Mouse (Mus musculus): Measurements from ENCODE around the gene Mrps21.
"Not testable (repeated sequence)": the region's sequence is repeated elsewhere in the genome, so short reads cannot be mapped to it uniquely, and the experiment has no call there.

The Mrps21 gene

DNA sequence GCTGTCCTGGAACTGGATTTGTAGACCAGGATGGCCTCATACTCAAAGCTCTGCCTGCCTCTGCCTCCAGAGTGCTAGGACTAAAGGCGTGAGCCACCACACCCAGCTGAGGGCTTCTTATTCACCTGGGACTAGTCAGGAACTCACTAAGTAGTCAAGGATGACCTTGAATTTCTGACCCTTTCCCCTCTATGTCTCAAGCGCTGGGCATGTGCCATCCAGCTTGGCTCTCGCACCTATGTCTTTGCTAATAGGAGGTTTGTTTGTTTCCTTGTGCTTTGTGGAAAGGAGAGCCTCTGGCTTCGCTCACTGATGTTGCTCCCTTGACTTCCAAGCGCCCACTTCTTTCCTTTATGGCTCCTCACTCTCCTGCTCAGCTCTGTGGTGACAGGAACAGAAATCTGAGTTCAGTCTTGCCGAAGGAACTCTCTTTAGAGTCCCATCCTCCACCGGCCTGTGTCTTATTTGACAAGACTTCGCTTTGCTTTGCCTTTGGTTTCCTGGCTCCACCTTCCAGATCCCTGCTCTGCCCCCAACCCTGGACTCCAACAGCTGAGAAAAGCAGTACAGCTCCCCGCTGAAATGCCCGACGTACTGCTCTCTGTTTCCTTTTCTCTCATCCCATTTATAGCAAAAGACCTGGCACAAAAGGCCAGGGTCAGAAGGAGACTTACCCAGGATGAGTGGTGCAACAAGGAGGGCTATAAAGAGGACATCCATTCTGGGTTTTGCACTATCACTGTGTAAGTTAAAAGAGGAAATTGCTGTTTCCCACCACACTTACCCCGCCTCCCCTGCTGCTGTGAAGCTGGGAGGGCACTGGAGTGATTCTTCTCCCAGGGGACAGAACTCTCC, 20.1 kb upstream of the Mrps21 start, which contains the start of gene BC028528:
BC028528 (minus strand) TSS at position 795 of the 855 bp plus-strand sequence.
- no peak for DNase-seq

DNA sequence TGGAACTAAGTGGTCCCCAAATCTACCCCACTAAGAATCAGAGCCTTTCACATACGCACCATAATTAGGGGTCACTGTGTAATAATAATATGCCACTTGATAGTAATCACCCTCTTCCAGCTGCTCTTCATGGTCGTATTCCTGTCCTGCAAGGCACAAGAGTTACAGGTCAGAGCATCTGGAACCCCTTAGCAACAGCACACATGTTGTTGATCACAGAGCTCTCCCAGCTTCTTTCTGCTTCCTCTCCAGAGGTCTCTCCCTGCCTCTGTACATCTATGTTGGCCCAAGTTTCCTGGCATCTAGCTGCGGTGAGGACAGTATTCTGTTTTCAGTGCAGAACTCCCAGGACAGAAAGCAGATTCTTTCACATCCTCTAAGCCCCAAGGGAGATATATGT, 18.3 kb upstream of the Mrps21 start:
- DNase-seq = no peak

DNA sequence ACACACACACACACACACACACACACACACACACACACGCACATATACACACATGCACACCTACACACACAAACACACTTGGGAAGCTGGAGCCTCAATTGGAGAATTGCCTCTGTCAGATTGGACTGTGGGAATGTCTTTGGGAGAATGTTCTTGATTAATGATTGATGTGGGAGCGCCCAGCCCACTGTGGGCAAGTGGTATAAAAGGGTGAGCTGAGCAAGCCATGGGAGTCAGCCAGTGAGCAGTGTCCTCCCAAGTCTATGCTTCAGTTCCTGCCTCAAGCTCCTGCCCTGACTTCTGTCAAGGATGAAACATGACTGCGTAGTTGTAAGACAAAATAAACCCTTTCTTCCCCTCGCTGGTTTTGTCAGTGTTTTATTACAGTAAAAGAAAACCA, 16.3 kb upstream of the Mrps21 start:
- DNase-seq = no peak

- DNase-seq = no peak
These were observed 13.1 kb upstream of the Mrps21 start for GRCm38 (mm10) chr3:95884400-95884799.

GRCm38 (mm10) chr3:95882816-95883425, 11.6 kb upstream of the Mrps21 start:
- peak; percentile 77 for DNase-seq

GRCm38 (mm10) chr3:95881979-95882815, 10.9 kb upstream of the Mrps21 start, which contains the start of gene Ciart:
Ciart (minus strand) TSS chr3:95882251.
- peak; percentile 99 for DNase-seq

GRCm38 (mm10) chr3:95879063-95879462, 7.7 kb upstream of the Mrps21 start:
- no peak for DNase-seq

- DNase-seq = peak; percentile 40
These were observed 729 bp upstream of the Mrps21 start for GRCm38 (mm10) chr3:95872048-95872447.

DNA sequence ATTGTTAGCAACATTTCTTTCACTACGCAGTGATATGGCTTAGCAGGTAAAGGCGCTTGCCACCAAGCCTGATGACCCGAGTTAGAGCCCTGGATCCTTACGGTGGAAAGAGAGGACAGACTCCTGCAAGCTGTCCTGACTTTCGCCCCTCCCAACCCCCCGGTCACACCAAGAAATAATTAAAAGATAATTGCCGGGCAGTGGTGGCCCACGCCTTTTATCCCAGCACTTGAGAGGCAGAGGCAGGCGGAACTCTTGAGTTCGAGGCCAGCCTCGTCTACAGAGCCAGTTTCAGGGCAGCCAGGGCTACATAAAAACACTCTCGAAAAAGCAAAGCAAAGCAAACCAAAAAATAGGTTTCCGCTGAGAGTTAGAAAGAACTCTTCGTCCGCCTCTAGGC, 343 bp downstream of the Mrps21 start:
- DNase-seq = no peak

DNA sequence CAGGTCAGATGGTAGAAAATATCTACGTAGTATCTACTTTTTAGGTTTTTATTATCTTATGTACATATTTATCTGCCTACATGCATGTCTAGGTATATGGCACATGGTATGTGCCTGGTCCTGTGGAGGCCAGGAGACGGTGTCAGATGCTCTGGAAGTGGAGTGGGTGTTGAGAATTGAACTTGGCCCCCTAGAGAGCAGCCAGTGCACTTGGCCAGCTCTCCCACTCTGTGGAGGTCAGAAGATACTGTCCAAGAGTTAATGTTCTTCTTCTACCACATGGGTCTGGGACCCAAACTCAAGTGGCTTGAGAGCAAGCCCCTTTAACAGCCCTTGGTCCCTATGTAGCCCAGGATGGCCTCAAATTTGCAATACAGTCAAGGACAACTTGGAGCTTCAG, 3.9 kb downstream of the Mrps21 start:
- no peak for DNase-seq

GRCm38 (mm10) chr3:95866071-95866470, 5.2 kb downstream of the Mrps21 start:
- DNase-seq = no peak

- DNase-seq = no peak
These were observed 5.7 kb downstream of the Mrps21 start for GRCm38 (mm10) chr3:95865571-95865970.

DNA sequence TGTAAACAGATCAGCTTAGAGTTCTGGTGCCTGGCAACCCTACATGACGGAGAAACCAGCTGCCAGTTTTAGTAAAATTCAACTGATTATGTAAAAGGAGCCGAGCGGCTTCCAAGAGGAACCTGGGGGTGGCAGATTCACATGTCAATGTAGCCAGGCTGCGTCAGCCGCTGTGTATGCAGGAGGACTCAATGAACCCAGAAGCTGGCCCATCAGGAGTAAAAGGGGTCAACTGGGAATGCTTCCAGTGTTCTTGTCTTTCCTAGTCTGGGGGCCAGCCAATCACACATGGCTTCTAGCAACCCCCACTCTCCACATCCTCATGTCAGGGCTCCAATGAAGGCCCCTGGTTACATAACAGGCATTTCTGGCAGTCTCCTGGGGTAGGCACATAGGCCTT, 6.3 kb downstream of the Mrps21 start:
- DNase-seq = peak; percentile 41

DNA sequence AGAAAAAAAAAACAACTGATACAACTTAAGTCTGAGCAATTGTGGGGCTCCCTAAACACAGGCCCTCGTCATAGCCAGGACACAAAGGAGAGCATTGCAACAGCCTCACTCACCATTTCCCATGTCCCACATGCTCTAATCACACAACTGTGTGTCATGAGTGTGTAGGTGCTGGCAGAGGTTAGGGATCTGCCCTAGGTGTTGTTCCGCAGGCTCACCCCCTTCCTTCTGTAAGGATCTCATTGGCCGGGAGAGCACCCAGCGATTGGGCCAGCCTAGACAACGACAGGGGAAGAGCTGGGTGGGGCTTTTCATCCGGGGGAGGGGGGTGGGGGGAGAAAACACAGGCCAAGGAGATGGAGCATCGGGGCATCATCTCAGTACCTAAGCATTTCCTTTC, 7.7 kb downstream of the Mrps21 start:
- no peak for DNase-seq

- peak; percentile 68 for DNase-seq
These were observed 9.5 kb downstream of the Mrps21 start for GRCm38 (mm10) chr3:95861796-95862195.

- no peak for DNase-seq
These were observed 10.1 kb downstream of the Mrps21 start for GRCm38 (mm10) chr3:95861216-95861615.

DNA sequence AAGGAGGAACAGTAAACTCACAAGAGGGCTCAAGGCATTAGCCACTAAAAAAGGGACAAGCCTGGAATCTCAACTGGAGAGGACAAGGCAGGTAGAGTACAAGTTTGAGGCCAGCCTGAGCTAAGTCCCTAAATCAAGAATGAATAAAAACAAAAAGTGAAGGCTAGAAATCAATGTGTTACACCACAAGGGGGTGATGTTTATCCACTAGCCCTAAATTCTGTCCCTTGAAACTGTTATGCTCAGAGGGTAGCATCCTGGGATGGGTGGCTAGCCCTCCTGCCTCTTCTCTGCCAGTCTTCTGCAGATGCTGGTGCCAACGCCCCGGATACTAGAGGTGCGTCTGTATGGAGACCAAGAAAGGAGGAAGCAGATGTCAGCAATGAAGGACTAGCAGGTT, 11.0 kb downstream of the Mrps21 start:
- DNase-seq = no peak

DNA sequence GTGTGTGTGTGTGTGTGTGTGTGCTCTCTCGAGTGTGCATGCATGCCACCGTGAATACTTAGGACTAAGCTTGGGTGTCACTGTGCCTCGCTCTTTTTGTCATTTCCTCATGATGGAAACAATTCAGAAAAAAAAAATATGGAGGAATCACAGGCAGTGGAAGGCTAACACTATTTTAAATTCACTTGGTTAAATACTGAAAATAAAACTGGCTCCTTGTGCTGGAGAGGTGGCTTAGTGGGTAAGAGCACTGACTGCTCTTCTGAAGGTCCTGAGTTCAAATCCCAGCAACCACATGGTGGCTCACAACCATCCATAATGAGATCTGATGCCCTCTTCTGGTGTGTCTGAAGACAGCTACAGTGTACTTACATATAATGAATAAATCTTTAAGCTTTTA, 13.0 kb downstream of the Mrps21 start:
- DNase-seq = not testable (repeated sequence)

GRCm38 (mm10) chr3:95857050-95857449, 14.3 kb downstream of the Mrps21 start:
- not testable (repeated sequence) for DNase-seq

GRCm38 (mm10) chr3:95856115-95856514, 15.2 kb downstream of the Mrps21 start:
- no peak for DNase-seq

DNA sequence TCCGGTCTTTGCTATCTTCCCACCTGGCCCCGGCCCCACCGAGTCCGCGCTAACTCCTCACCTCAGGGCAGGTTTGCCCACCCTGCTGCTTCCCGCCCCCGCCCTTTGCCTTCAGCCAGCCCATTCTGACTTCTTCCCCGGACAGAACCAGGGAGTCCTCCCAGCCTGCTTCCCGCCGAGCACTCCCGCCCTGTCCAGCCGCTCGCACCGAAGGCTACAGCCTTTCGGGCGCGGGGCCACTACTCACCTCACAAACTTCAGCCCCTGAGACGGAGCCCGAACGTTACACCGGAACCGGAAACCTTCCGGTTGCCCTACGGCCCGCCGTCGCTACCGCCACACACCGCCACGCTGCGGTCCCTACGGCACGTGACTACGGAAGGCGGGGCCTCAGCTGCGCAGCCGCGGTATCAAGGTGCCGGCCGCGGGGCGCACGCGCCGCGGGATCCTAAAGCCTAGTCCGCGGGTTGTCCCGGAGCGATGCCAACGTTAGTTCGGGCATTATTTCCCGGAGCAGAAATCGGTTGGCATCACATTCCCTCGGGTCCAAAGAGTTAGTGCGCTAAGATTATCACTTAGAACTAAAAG, 15.7 kb downstream of the Mrps21 start, which contains the start of gene Prpf3:
Prpf3 (minus strand) TSS at position 384 of the 588 bp plus-strand sequence.
- peak; percentile 93 for DNase-seq

- no peak for DNase-seq
These were observed 20.0 kb downstream of the Mrps21 start for GRCm38 (mm10) chr3:95851317-95851716.

GRCm38 (mm10) chr3:95850611-95851010, 20.7 kb downstream of the Mrps21 start:
- no peak for DNase-seq
